Mouse (Mus musculus): ENCODE results near the gene Ush2a.

Ush2a gene

GRCm38 (mm10) chr1:188643156-188643555, 381.3 kb downstream of the Ush2a start:
- no peaks in the 10 kb centered on the region for H3K36me3 ChIP-seq (ENCODE audit: control insufficient read depth, insufficient read depth, low read length, poor library complexity, severe bottlenecking)
- no peaks in the 10 kb centered on the region for H3K27me3 ChIP-seq (ENCODE audit: control insufficient read depth, insufficient read depth, low read length, poor library complexity, severe bottlenecking)
- DNase-seq (ENCODE audit: low read depth, low spot score), result no peak

DNA sequence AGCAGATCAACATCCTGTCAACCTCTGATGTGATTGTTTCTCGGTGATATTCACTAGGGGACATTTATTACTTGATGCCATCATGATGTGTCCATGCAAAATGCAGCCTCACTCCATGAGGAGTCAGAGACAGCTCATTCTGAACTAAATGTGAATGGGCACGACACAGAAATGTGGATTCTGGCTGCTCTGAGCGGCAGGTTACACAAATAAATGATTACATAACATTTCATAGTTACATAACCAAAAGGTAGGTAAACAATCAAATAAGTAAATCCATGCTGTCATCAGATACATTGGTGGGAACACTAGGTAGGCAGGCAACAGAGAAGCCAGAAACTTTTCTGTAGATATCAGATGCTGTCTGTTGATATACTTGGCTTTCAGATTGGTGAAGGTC, 391.2 kb downstream of the Ush2a start:
- Histone ChIP-seq H3K36me3 (ENCODE audit: control insufficient read depth, insufficient read depth, low read length, poor library complexity, severe bottlenecking) (no peaks in the 10 kb centered on the region), H3K27me3 (ENCODE audit: control insufficient read depth, insufficient read depth, low read length, poor library complexity, severe bottlenecking) (no peaks in the 10 kb centered on the region)
- no peak for DNase-seq (ENCODE audit: low read depth, low spot score)

DNA sequence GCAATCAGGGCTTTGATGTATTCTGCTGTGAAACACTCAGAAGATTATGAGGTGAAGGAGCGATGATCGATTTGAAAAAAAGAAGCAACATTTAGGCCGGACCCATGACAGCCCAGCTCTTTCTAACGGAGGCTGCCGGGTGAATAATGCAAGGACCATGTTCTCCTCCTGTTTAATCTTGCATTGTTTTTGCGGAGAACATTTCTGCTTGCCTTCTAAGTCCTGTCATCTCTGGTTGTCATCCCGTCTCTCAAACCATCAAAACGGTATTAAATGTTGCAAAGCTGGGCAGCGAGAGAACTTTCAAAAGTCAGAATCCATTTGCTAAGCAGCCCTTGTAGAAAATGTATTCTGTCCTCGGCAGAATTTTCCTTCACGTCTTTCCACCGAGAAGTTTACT, 394.3 kb downstream of the Ush2a start:
- Histone ChIP-seq H3K36me3 (ENCODE audit: control insufficient read depth, insufficient read depth, low read length, poor library complexity, severe bottlenecking) (no peaks in the 10 kb centered on the region), H3K27me3 (ENCODE audit: control insufficient read depth, insufficient read depth, low read length, poor library complexity, severe bottlenecking) (no peaks in the 10 kb centered on the region)
- DNase-seq (ENCODE audit: low read depth, low spot score), result no peak

DNA sequence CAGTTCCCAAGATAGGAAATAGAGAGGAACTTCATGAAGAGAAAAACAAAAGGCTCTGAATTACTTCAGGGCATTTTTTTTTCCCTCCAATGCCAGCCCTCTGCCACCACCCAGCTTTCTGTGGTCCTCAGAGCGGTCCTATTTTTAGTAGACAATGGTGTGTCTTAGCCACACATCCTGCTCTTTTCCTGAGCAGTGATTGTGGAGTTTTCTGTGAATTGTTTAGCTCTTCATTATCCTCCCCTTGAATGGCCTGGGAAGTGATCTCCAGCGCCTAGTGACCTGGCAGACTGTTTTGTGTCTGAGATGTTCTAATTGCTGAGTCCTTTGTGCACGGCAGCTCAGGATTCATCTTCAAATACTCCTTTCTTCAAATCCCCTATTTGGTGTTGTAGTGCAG, 397.3 kb downstream of the Ush2a start:
- no peaks in the 10 kb centered on the region for H3K27me3 ChIP-seq (ENCODE audit: control insufficient read depth, insufficient read depth, low read length, poor library complexity, severe bottlenecking)
- H3K36me3 ChIP-seq (ENCODE audit: control insufficient read depth, insufficient read depth, low read length, poor library complexity, severe bottlenecking), result no peaks in the 10 kb centered on the region
- no peak for DNase-seq (ENCODE audit: low read depth, low spot score)

DNA sequence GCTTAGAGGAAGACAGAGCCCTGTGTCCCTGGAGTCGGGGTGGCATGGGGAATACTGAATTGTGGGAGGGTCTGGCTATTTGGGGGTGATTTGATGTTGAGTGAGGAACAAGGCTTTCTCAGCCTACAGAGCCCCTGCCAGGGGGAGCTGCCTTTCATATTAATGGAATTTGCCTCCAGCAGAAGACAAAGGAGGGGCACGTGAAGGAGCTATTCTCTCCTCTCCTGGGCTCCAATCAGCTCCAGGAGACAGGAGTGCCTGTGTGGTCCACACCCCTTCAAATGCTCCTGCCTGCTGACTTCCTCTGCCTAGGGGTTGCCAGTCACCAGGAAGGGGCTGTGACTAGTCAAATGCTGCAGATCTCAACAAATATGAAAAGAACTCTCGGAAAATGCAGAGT, 398.5 kb downstream of the Ush2a start:
- DNase-seq (ENCODE audit: low read depth, low spot score), result no peak
- Histone ChIP-seq H3K27me3 (ENCODE audit: control insufficient read depth, insufficient read depth, low read length, poor library complexity, severe bottlenecking) (no peaks in the 10 kb centered on the region), H3K36me3 (ENCODE audit: control insufficient read depth, insufficient read depth, low read length, poor library complexity, severe bottlenecking) (no peaks in the 10 kb centered on the region)

GRCm38 (mm10) chr1:188660882-188661281, 399.1 kb downstream of the Ush2a start:
- Histone ChIP-seq H3K36me3 (ENCODE audit: control insufficient read depth, insufficient read depth, low read length, poor library complexity, severe bottlenecking) (no peaks in the 10 kb centered on the region), H3K27me3 (ENCODE audit: control insufficient read depth, insufficient read depth, low read length, poor library complexity, severe bottlenecking) (no peaks in the 10 kb centered on the region)
- DNase-seq (ENCODE audit: low read depth, low spot score), result no peak

- H3K36me3 ChIP-seq (ENCODE audit: control insufficient read depth, insufficient read depth, low read length, poor library complexity, severe bottlenecking), result no peaks in the 10 kb centered on the region
- DNase-seq (ENCODE audit: low read depth, low spot score), result no peak
- H3K27me3 ChIP-seq (ENCODE audit: control insufficient read depth, insufficient read depth, low read length, poor library complexity, severe bottlenecking), result no peaks in the 10 kb centered on the region
These were observed 405.6 kb downstream of the Ush2a start for GRCm38 (mm10) chr1:188667460-188667859.

DNA sequence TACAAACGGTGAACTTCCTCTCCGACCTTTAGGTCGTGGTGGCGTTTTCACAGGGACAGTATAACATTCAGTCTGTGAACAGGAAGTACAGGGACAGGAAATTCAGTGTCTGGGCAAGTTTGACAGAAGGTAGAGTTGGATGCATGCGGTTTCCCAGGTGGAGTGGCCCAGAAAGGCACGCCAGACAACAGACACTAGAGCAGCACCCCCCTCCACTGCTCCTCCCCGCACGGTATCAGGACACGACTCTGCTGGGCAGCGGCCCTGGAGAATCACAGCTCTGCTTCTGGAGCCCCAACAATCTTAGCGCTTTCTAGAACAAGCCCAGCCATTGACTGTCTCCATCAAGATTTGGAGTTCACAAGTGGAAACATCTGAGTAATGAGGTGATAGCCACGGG, 406.7 kb downstream of the Ush2a start:
- Histone ChIP-seq H3K27me3 (ENCODE audit: control insufficient read depth, insufficient read depth, low read length, poor library complexity, severe bottlenecking) (no peaks in the 10 kb centered on the region), H3K36me3 (ENCODE audit: control insufficient read depth, insufficient read depth, low read length, poor library complexity, severe bottlenecking) (no peaks in the 10 kb centered on the region)
- DNase-seq (ENCODE audit: low read depth, low spot score), result no peak

DNA sequence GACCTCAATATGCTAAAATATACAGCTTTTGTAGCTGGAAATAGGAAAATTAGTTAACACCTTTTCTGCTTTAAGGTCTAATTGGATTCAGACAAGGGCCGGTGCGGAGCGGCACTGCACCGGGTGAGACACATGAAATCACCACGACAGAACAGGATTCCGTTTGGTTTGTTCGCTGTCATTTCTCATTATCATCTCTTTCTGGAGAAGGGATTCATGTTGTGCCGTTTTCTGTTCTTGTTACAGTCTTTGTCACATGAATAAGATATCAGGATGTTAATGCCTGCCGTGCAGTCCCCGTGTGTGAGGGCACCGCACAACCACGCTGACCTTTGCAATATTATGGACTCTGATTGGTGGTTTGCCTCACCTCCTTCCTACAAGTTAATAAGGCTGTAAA, 411.0 kb downstream of the Ush2a start:
- H3K27me3 ChIP-seq (ENCODE audit: control insufficient read depth, insufficient read depth, low read length, poor library complexity, severe bottlenecking), result no peaks in the 10 kb centered on the region
- no peak for DNase-seq (ENCODE audit: low read depth, low spot score)

DNA sequence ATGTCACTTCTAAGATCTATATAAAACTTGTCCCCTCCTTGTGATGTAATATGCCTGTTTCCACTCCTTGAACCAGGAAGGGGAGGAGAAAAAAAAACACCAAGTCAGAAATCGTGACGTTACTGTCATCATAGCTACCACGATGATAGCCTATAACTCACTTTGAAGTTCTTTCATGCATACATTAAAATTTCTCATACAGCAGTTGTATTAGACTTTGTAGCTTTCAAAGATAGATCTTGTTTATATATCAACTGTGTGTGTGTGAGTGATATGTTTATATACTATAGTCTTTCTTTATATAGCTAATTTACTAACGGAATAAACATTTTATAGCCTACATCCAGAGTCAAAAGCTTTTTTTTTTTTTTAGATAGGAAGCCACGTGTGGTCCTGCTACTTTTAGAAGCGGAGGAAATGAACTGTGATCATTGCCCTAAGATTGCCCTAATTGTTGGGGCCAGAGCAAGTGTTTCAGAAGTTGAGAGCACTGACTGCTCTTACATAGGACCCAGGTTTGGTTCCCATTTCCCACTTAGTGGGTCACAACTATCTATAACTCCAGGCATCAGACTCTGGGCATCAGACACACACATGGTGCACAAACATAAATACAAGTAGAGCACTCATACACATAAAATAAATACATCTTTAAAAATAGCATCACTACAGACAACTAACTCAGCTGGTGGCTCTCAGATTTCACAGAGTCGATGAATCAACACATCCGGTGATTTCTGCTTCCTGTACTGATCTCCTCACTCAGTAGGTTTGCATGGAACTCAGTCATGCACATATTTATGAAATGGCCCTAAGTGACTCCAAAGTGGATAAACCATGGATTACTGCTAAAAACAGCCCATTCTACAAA, 413.1 kb downstream of the Ush2a start:
- Histone ChIP-seq H3K36me3 (ENCODE audit: control insufficient read depth, insufficient read depth, low read length, poor library complexity, severe bottlenecking) (no peaks in the 10 kb centered on the region), H3K27me3 (ENCODE audit: control insufficient read depth, insufficient read depth, low read length, poor library complexity, severe bottlenecking) (no peaks in the 10 kb centered on the region)
- no peak for DNase-seq (ENCODE audit: low read depth, low spot score)

More for the DNA sequence above, 411.0 kb downstream of the Ush2a start:
- H3K36me3 ChIP-seq (ENCODE audit: control insufficient read depth, insufficient read depth, low read length, poor library complexity, severe bottlenecking), result no peaks in the 10 kb centered on the region

GRCm38 (mm10) chr1:188675511-188675863, 413.7 kb downstream of the Ush2a start:
- Histone ChIP-seq H3K36me3 (ENCODE audit: control insufficient read depth, insufficient read depth, low read length, poor library complexity, severe bottlenecking) (no peaks in the 10 kb centered on the region), H3K27me3 (ENCODE audit: control insufficient read depth, insufficient read depth, low read length, poor library complexity, severe bottlenecking) (no peaks in the 10 kb centered on the region)
- no peak for DNase-seq (ENCODE audit: low read depth, low spot score)

DNA sequence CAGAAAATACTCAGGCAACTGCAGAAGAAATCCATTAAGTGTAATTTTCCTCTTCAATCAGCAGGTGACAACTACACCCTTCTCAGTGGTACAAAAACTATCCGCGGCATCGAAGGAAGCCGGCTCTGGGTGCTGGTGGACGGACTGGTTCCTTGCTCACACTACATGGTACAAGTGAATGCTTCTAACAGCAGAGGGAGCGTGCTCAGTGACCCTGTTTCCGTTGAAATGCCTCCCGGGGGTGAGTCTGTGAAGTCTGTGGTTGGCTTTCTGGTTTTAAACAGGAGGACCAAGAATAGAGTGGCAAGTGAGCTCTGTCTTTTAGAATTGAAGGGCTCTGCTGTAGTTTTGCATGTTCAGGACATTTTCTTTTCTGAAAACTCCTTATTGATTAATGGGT, 416.4 kb downstream of the Ush2a start:
- H3K27me3 ChIP-seq (ENCODE audit: control insufficient read depth, insufficient read depth, low read length, poor library complexity, severe bottlenecking), result no peaks in the 10 kb centered on the region
- no peaks in the 10 kb centered on the region for H3K36me3 ChIP-seq (ENCODE audit: control insufficient read depth, insufficient read depth, low read length, poor library complexity, severe bottlenecking)
- DNase-seq (ENCODE audit: low read depth, low spot score), result no peak

DNA sequence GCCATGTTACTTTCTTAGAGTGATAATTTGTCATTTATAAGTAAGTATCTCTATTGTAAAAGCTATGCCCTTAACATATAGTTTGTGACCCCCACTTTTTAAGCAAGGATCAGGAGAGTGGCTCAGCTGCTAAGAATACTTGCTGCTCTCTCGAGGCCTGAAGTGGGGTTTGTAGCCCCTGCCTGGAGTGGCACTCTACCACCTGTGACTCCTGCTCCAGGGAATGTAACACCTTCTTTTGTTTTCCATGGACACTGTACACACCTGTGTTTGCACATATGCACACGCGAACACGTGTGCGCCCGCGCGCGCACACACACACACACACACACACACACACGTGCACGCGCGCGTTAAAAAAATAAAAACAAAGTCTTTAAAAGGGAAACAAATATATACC, 424.5 kb downstream of the Ush2a start:
- Histone ChIP-seq H3K36me3 (ENCODE audit: control insufficient read depth, insufficient read depth, low read length, poor library complexity, severe bottlenecking) (no peaks in the 10 kb centered on the region), H3K27me3 (ENCODE audit: control insufficient read depth, insufficient read depth, low read length, poor library complexity, severe bottlenecking) (no peaks in the 10 kb centered on the region)
- DNase-seq (ENCODE audit: low read depth, low spot score), result no peak

- DNase-seq (ENCODE audit: low read depth, low spot score), result no peak
- Histone ChIP-seq H3K36me3 (ENCODE audit: control insufficient read depth, insufficient read depth, low read length, poor library complexity, severe bottlenecking) (no peaks in the 10 kb centered on the region), H3K27me3 (ENCODE audit: control insufficient read depth, insufficient read depth, low read length, poor library complexity, severe bottlenecking) (no peaks in the 10 kb centered on the region)
These were observed 434.5 kb downstream of the Ush2a start for GRCm38 (mm10) chr1:188696295-188696694.

- DNase-seq (ENCODE audit: low read depth, low spot score), result no peak
- Histone ChIP-seq H3K36me3 (ENCODE audit: control insufficient read depth, insufficient read depth, low read length, poor library complexity, severe bottlenecking) (no peaks in the 10 kb centered on the region), H3K27me3 (ENCODE audit: control insufficient read depth, insufficient read depth, low read length, poor library complexity, severe bottlenecking) (no peaks in the 10 kb centered on the region)
These were observed 446.4 kb downstream of the Ush2a start for GRCm38 (mm10) chr1:188708176-188708575.

- DNase-seq (ENCODE audit: low read depth, low spot score), result no peak
- Histone ChIP-seq H3K36me3 (ENCODE audit: control insufficient read depth, insufficient read depth, low read length, poor library complexity, severe bottlenecking) (no peaks in the 10 kb centered on the region), H3K27me3 (ENCODE audit: control insufficient read depth, insufficient read depth, low read length, poor library complexity, severe bottlenecking) (no peaks in the 10 kb centered on the region)
These were observed 446.9 kb downstream of the Ush2a start for GRCm38 (mm10) chr1:188708694-188709093.

Data from splenic B cell, adult 2 months (primary cell).